Mouse (Mus musculus) gastrocnemius, postnatal 36 days (tissue): ENCODE data around the gene Slc24a2. TPM values are rescaled to one million over a fixed set of nuclear protein-coding genes. Genes with fewer than 3 reads are reported as not detected.

ENCODE experiments used
- DNase-seq, 2 experiments: peaks; one replicate each; pipeline ENCODE4 v3.0.0; 2022
- intact Hi-C: fragments of 180-260 bp; cut with DNase I; formaldehyde crosslinking; loops from one replicate; pipeline ENCODE4 v1.15.1; 2025
- long read RNA-seq, 2 experiments: library from polyadenylated mRNA; stranded (forward); transcript quantifications; one replicate each; pipeline ENCODE4 v2.0.0; 2021
- total RNA-seq, 2 experiments: library from RNA; stranded (reverse); gene quantifications; 2 replicates each; pipeline ENCODE4 v1.2.3; 2021

Gene Slc24a2
- under 1 TPM; 0.23 to 0.27 TPM for total RNA-seq
- long read RNA-seq, experiment 1: 0 reads
- long read RNA-seq, experiment 2: 0 reads

DNA sequence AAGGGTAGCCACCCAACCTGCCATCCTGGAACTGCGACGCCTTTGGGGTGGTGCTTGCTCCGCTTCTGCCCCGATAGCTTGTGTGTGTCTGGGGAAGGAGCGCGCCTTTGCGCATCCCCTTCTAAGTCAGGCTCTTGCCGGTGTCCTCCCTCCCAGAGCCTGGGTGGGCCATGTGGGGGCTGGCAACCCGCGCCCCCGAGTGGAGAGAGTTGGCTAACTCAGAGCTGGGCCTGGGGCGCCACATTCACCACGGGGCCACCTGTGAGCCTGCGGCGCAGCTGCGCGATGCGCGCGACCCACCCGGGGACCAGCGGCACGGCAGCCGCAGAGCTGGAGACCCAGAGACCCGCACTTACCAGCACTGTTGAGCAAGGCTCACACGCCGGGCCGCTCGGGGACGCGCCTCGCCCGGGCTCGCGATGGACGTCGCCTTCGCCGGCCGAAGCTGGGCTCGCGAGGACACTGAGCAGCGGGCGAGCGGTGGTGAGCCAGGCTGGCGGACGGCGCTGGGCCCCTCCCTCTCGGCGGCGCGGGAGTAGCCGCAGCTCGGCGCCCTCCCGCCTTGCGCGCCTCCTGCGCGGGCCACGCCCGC lies at the start of gene Slc24a2:
Gene Slc24a2, minus strand, starts transcription at position 518 of the 592 bp plus-strand sequence.
- DNase-seq: peak; percentile 5 to 17
- intact Hi-C loops: no loop called here

GRCm38 (mm10) chr4:87274825-87275224 lies 44.5 kb upstream of the Slc24a2 start:
- intact Hi-C loops: no loop called here
- DNase-seq: no peak

DNA sequence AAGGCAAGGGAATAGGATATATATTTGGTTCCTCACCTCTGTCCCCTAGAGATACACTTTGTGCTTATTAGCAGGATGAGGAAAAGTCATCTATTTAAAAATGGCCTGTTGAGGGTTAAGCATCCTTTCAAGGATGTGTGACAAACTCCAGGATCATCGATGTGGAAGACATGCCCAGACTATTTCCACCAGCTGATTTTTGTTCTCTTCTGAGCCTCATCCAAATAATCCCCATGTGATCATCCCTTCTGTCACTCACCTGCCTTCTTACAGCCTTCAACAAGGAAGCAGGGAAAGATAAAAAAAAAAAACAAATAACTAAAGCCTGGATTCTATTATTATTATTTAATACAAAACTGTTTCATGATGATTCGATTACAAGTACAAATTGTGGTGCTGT lies 44.0 kb upstream of the Slc24a2 start:
- intact Hi-C loops: no loop called here

DNA sequence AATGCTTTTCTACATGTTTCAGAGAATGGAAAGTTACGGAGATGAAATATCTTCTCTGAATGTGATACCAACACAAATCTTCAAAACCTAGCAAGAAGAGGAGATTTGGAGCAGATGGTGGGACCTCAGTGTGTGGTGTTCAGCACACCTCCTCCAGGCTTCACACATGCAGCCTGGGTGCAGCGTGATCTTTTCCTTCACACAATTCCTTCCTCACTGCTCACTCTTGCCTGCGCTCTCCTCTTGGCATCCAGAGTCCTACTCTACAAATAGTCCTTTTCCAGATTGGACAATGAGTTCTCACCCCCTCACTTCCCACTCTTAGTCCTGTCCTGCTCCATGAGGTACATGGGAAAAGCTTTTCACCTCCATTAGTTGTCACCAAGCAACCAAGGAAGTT lies 43.2 kb upstream of the Slc24a2 start:
- intact Hi-C loops: no loop called here
- DNase-seq: no peak

More for the DNA sequence above, 44.0 kb upstream of the Slc24a2 start:
- no peak for DNase-seq

- intact Hi-C loops: no loop called here
- DNase-seq: no peak
Measured at GRCm38 (mm10) chr4:87229224-87229959, 885 bp downstream of the Slc24a2 start.

DNA sequence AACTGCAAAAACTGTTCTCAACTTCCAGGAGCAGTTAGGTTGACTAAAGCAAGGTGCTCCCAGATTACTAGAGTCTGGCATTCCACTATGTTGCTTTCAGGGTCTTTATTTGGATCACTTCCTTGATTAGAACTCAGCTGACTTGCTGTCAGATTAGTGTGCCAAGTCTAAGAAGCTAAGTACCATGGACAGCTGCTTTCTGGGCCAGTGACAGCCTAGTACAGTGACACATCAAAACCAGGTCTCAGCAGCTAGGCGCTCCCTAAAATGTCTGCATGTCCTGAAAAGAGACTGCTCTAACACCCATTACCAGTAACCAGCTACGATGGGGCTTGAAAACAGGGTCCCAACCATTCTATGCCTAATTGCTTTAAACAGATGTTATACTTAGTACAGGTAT lies 8.7 kb downstream of the Slc24a2 start:
- no peak for DNase-seq
- intact Hi-C loops: no loop called here

GRCm38 (mm10) chr4:87218196-87218595 lies 12.1 kb downstream of the Slc24a2 start:
- no peak for DNase-seq
- intact Hi-C loops: no loop called here

DNA sequence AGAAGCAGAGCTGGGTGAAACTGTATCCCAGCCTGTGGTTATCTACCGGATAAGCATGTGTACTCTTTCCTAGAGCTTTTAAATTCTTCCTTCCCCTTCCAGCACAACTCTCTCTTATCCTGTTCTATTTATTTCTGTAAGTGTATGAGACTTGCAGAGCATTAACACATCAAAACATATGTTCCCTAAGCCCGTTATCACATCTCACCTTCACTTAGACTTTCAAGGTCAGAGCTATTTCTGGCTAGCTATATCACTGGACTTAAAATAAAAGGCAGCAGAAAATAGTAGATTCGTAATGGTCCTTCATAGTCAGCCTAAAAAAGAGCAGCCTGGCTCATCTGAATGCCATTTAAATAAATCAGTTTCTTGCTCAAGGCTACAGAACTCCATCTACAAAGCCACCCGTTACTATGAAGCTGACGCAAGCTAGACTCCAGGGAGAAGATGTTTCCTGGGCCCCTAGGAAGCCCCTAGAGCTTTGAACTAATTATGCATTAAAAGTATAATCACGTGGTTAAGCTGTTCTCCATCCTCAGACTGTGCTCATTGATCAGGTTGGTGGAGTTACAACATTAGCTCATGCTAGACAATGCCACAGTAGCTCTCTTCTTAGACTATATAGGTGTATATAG lies 18.8 kb downstream of the Slc24a2 start:
- DNase-seq: no peak
- intact Hi-C loops: no loop called here

DNA sequence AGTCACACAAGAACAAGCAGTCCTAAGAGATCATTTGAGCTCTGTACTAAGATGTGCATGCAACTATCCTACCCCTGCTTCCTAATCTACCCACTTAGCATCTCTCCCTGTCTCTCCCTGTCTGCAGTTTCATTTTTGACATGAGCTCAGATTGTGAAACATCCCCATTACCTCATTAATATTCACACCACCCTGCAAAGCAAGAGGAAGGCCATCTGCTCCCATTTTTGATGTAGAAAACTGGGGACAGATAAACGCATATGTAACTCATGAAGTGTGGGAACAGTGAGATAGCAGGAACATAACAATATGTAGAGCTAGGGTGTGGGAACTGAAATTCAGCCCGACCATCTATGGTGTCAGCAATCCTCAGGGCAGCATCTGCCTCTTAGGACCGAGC lies 19.7 kb downstream of the Slc24a2 start:
- no peak for DNase-seq
- intact Hi-C loops: no loop called here

- intact Hi-C loops: no loop called here
- no peak for DNase-seq
Measured at GRCm38 (mm10) chr4:87202081-87202480, 28.2 kb downstream of the Slc24a2 start.

GRCm38 (mm10) chr4:87201229-87201628 lies 29.0 kb downstream of the Slc24a2 start:
- intact Hi-C loops: no loop called here
- DNase-seq: no peak

- intact Hi-C loops: no loop called here
- DNase-seq: no peak
Measured at GRCm38 (mm10) chr4:87184147-87184930, 45.9 kb downstream of the Slc24a2 start.

GRCm38 (mm10) chr4:87177116-87177515 lies 53.2 kb downstream of the Slc24a2 start:
- DNase-seq: no peak
- intact Hi-C loops: no loop called here

- intact Hi-C loops: no loop called here
- DNase-seq: no peak
Measured at GRCm38 (mm10) chr4:87163945-87164344, 66.3 kb downstream of the Slc24a2 start.

DNA sequence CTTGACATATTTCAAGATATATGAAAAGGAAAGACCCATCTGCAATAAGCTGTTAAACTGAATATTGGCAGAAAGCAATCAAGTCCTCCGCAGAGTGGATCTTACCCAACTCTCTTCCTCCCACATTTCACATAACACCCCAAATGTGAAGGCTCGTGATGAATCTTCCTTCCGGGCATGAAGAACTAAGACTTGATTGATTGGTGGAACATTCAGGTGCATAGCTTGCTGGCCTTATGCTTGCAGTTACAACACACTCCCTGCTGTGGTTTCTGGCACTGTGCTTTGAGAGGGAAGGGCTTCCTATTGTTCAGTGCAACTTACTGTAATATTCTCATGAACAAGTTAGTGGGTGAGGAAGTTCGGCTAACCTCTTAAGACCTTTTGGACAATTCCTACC lies 72.2 kb downstream of the Slc24a2 start:
- intact Hi-C loops: no loop called here
- no peak for DNase-seq

GRCm38 (mm10) chr4:87151990-87152389 lies 78.3 kb downstream of the Slc24a2 start:
- no peak for DNase-seq
- intact Hi-C loops: no loop called here

- DNase-seq: no peak
- intact Hi-C loops: no loop called here
Measured at GRCm38 (mm10) chr4:87149584-87149983, 80.7 kb downstream of the Slc24a2 start.

- no peak for DNase-seq
- intact Hi-C loops: no loop called here
Measured at GRCm38 (mm10) chr4:87141590-87142365, 88.5 kb downstream of the Slc24a2 start.

DNA sequence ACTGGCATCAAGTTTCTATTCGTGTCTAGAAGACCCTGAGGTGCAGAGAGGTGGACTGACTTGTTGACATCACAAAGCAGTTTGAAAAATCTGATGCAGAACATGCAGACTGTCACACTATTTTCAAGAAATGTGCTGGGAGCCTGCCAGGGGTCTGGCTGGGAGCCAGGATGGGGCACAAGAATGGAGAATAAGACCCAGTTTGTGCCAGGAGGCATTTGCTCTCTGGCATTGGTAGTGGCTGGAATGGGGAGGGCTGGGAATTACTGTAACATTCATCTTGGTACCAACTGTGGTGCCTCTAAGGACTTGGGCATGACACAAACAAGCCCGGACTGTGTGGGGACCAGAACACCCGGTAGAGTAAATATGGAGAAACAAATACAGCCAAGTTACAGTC lies 89.4 kb downstream of the Slc24a2 start:
- DNase-seq: no peak
- intact Hi-C loops: no loop called here

- DNase-seq: no peak
- intact Hi-C loops: no loop called here
Measured at GRCm38 (mm10) chr4:87132525-87132924, 97.8 kb downstream of the Slc24a2 start.
